Mouse (Mus musculus) myocyte (in vitro differentiated cells): ENCODE data around the gene Glis3.

Source experiments
- CEBPB ChIP-seq: IDR thresholded peaks from 2 replicates; pipeline ENCODE4 v1.6.1; 2011; ENCODE audit warnings: mild to moderate bottlenecking, moderate library complexity; ENCODE audit not compliant: poor library complexity, insufficient read depth, severe bottlenecking
- E2F4 ChIP-seq: IDR thresholded peaks from one replicate; pipeline ENCODE4 v1.6.1; 2011; ENCODE audit warnings: mild to moderate bottlenecking, control low read depth, moderate library complexity; ENCODE audit not compliant: insufficient read depth
- MAX ChIP-seq: IDR thresholded peaks from one replicate; pipeline ENCODE4 v1.6.1; 2011; ENCODE audit warnings: low read depth, mild to moderate bottlenecking, control low read depth
- MYOD1 ChIP-seq, 3 experiments: IDR thresholded peaks; one replicate each; pipeline ENCODE4 v1.6.1; 2011; ENCODE audit warnings: control low read depth in 2 of 3, low read depth in 2 of 3, mild to moderate bottlenecking in 2 of 3, moderate library complexity in 1 of 3; ENCODE audit not compliant: insufficient read length in 2 of 3, control insufficient read depth in 1 of 3
- MYOG ChIP-seq, 3 experiments: IDR thresholded peaks; one replicate each; pipeline ENCODE4 v1.6.1; 2011; ENCODE audit warnings: control low read depth in 2 of 3, low read depth in 2 of 3, mild to moderate bottlenecking in 2 of 3; ENCODE audit not compliant: insufficient read length in 2 of 3, control insufficient read depth in 1 of 3, insufficient read depth in 1 of 3
- POLR2A ChIP-seq: IDR thresholded peaks from one replicate; pipeline ENCODE4 v1.6.1; 2011; ENCODE audit warnings: low read depth, mild to moderate bottlenecking, control low read depth, moderate library complexity; ENCODE audit not compliant: insufficient read length
- POLR2AphosphoS2 ChIP-seq: IDR thresholded peaks from one replicate; pipeline ENCODE4 v1.6.1; 2011; ENCODE audit warnings: low read depth, control low read depth; ENCODE audit not compliant: insufficient read length
- SRF ChIP-seq: IDR thresholded peaks from one replicate; pipeline ENCODE4 v1.6.1; 2011; ENCODE audit warnings: low read depth; ENCODE audit not compliant: control insufficient read depth, insufficient read length
- TCF12 ChIP-seq: IDR thresholded peaks from one replicate; pipeline ENCODE4 v1.6.1; 2011; ENCODE audit warnings: mild to moderate bottlenecking, control low read depth; ENCODE audit not compliant: poor library complexity, insufficient read depth, severe bottlenecking
- USF1 ChIP-seq: IDR thresholded peaks from one replicate; pipeline ENCODE4 v1.6.1; 2011; ENCODE audit warnings: low read depth, mild to moderate bottlenecking, control low read depth, moderate library complexity

GRCm38 (mm10) chr19:28594215-28594614 is 85.7 kb downstream of the Glis3 start:
- TF ChIP-seq E2F4 (no peak), MYOD1 (IDR thresholded peaks at IDR 0.05; ENCODE audit: control insufficient read depth in 1 of 3, insufficient read length in 2 of 3, low read depth in 2 of 3) (no peak), USF1 (no peak), POLR2A (no peak), CEBPB (no peak), POLR2AphosphoS2 (no peak), TCF12 (no peak), MAX (no peak), MYOG (IDR thresholded peaks at IDR 0.05; ENCODE audit: control insufficient read depth in 1 of 3, insufficient read depth in 1 of 3, insufficient read length in 2 of 3, low read depth in 2 of 3) (no peak), SRF (no peak)
